Mouse (Mus musculus): Measurements from ENCODE around the gene Pbld1. TPM values are rescaled to one million over a fixed set of nuclear protein-coding genes. Genes with fewer than 3 reads are reported as not detected.

The Pbld1 gene
- polyA plus RNA-seq, 2 experiments, result 3.8 to 5.2 TPM

- no peaks in the 10 kb centered on the region for H3K27me3 ChIP-seq (ENCODE audit: control insufficient read depth, insufficient read depth, low read length)
- WGBS (ENCODE audit: insufficient replicate concordance), result 58% methylated on average over 9 of the region's 9 CpGs
- H3K36me3 ChIP-seq (replicated peaks; ENCODE audit: control insufficient read depth, insufficient read depth, low read depth), result no peaks in the 10 kb centered on the region
- H3K9me3 ChIP-seq (ENCODE audit: control insufficient read depth, low read length), result no peaks in the 10 kb centered on the region
- no peak for ATAC-seq (ENCODE audit: insufficient read depth)
- H3K4me2 ChIP-seq (ENCODE audit: low read depth), result no peak overlapping the region
- no peak for DNase-seq (ENCODE audit: low read depth in 3 of 3, low spot score in 3 of 3)
- H3K27ac ChIP-seq, result no peak overlapping the region
- TF ChIP-seq CTCF (IDR thresholded peaks at IDR 0.05; ENCODE audit: low read depth) (no peak), EP300 (IDR thresholded peaks at IDR 0.05; ENCODE audit: low read depth) (no peak)
- 0 out of 4 replicates have a peak, but pooled peaks cover 0 to 2% of the 10 kb centered on the region in 2 experiments for H3K4me1 ChIP-seq (replicated peaks; ENCODE audit: control insufficient read depth in 2 of 2, insufficient read depth in 2 of 2, low read length in 1 of 2)
- H3K9ac ChIP-seq (replicated peaks), result no peak overlapping the region
- H3K4me3 ChIP-seq (ENCODE audit: insufficient read depth in 1 of 2, low read depth in 2 of 2, low read length in 2 of 2), result no peak overlapping the region
These were observed 4.6 kb downstream of the Pbld1 start for GRCm38 (mm10) chr10:63064516-63064915.

- ATAC-seq (ENCODE audit: insufficient read depth), result no peak
- H3K27ac ChIP-seq, result no peak overlapping the region
- 55% methylated on average over 8 of the region's 8 CpGs for WGBS (ENCODE audit: insufficient replicate concordance)
These were observed 5.6 kb downstream of the Pbld1 start for GRCm38 (mm10) chr10:63065561-63065960.

GRCm38 (mm10) chr10:63065988-63066387 is 6.0 kb downstream of the Pbld1 start:
- H3K4me2 ChIP-seq (ENCODE audit: low read depth), result no peak overlapping the region
- no peak overlapping the region for H3K27ac ChIP-seq
- H3K36me3 ChIP-seq (replicated peaks; ENCODE audit: control insufficient read depth, insufficient read depth, low read depth), result no peaks in the 10 kb centered on the region
- no peak overlapping the region for H3K9ac ChIP-seq (replicated peaks)
- no peak for TF ChIP-seq EP300 (IDR thresholded peaks at IDR 0.05; ENCODE audit: low read depth)
- peak; percentile 85 for TF ChIP-seq CTCF (IDR thresholded peaks at IDR 0.05; ENCODE audit: low read depth)
- H3K9me3 ChIP-seq (ENCODE audit: control insufficient read depth, low read length), result no peaks in the 10 kb centered on the region
- ATAC-seq (ENCODE audit: insufficient read depth) (no peak), DNase-seq (ENCODE audit: low read depth in 3 of 3, low spot score in 3 of 3) (peak in 2 of 3 experiments; percentile 4 to 24)
- 17% methylated on average over 5 of the region's 5 CpGs for WGBS (ENCODE audit: insufficient replicate concordance)
- H3K4me3 ChIP-seq (ENCODE audit: insufficient read depth in 1 of 2, low read depth in 2 of 2, low read length in 2 of 2), result no peak overlapping the region
- H3K4me1 ChIP-seq (replicated peaks; ENCODE audit: control insufficient read depth in 2 of 2, insufficient read depth in 2 of 2, low read length in 1 of 2), result 0 out of 4 replicates have a peak, but pooled peaks cover 0 to 2% of the 10 kb centered on the region in 2 experiments
- H3K27me3 ChIP-seq (ENCODE audit: control insufficient read depth, insufficient read depth, low read length), result no peaks in the 10 kb centered on the region

More at GRCm38 (mm10) chr10:63065561-63065960, 5.6 kb downstream of the Pbld1 start:
- H3K4me1 ChIP-seq (replicated peaks; ENCODE audit: control insufficient read depth in 2 of 2, insufficient read depth in 2 of 2, low read length in 1 of 2), result 0 out of 4 replicates have a peak, but pooled peaks cover 0 to 2% of the 10 kb centered on the region in 2 experiments
- no peaks in the 10 kb centered on the region for H3K9me3 ChIP-seq (ENCODE audit: control insufficient read depth, low read length)
- no peaks in the 10 kb centered on the region for H3K27me3 ChIP-seq (ENCODE audit: control insufficient read depth, insufficient read depth, low read length)
- H3K4me2 ChIP-seq (ENCODE audit: low read depth), result no peak overlapping the region
- H3K9ac ChIP-seq (replicated peaks), result no peak overlapping the region
- H3K4me3 ChIP-seq (ENCODE audit: insufficient read depth in 1 of 2, low read depth in 2 of 2, low read length in 2 of 2), result no peak overlapping the region
- no peaks in the 10 kb centered on the region for H3K36me3 ChIP-seq (replicated peaks; ENCODE audit: control insufficient read depth, insufficient read depth, low read depth)
- no peak for DNase-seq (ENCODE audit: low read depth in 3 of 3, low spot score in 3 of 3)
- no peak for TF ChIP-seq CTCF (IDR thresholded peaks at IDR 0.05; ENCODE audit: low read depth)
- TF ChIP-seq EP300 (IDR thresholded peaks at IDR 0.05; ENCODE audit: low read depth), result no peak

DNA sequence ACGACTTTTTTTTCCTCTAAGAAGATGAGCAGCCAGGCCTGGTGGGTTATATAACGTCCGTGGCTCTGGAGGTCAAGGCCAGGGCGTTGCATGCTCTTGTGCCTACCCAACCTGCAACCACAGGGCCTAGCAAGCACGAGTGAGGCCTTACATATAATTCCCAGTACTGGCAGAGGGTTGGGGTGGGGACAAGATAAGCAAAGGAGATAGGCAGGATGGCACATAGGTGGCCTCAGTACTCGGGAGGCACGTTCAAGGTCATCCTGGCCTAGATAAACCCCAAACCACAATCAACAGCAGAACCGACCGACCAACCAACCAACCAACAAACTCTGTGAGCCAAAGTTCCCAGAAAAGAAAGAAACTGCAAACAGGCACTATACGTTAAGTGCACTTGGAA is 26.3 kb downstream of the Pbld1 start:
- WGBS (ENCODE audit: insufficient replicate concordance), result 20% methylated on average over 10 of the region's 10 CpGs
- no peak for TF ChIP-seq CTCF (IDR thresholded peaks at IDR 0.05; ENCODE audit: low read depth)
- TF ChIP-seq EP300 (IDR thresholded peaks at IDR 0.05; ENCODE audit: low read depth), result no peak
- peak; percentile 9 to 28 (median 19) for DNase-seq (ENCODE audit: low read depth in 3 of 3, low spot score in 3 of 3)

GRCm38 (mm10) chr10:63089103-63089757 is 29.3 kb downstream of the Pbld1 start:
- Histone ChIP-seq H3K4me1 (replicated peaks; ENCODE audit: control insufficient read depth in 2 of 2, insufficient read depth in 2 of 2, low read length in 1 of 2) (peaks cover 6 to 11% of the 10 kb centered on the region in 2 experiments), H3K36me3 (replicated peaks; ENCODE audit: control insufficient read depth, insufficient read depth, low read depth) (no peaks in the 10 kb centered on the region), H3K27me3 (ENCODE audit: control insufficient read depth, insufficient read depth, low read length) (peaks cover 9% of the 10 kb centered on the region), H3K27ac (no peak overlapping the region), H3K4me2 (ENCODE audit: low read depth) (peak overlapping the region; percentile 36), H3K4me3 (ENCODE audit: insufficient read depth in 1 of 2, low read depth in 2 of 2, low read length in 2 of 2) (no peak overlapping the region), H3K9ac (replicated peaks) (no peak overlapping the region), H3K9me3 (ENCODE audit: control insufficient read depth, low read length) (no peaks in the 10 kb centered on the region)
- ATAC-seq (ENCODE audit: insufficient read depth) (no peak), DNase-seq (ENCODE audit: low read depth in 3 of 3, low spot score in 3 of 3) (no peak)
- 24% methylated on average over 8 of the region's 8 CpGs for WGBS (ENCODE audit: insufficient replicate concordance)
- TF ChIP-seq CTCF (IDR thresholded peaks at IDR 0.05; ENCODE audit: low read depth), result no peak
- no peak for TF ChIP-seq EP300 (IDR thresholded peaks at IDR 0.05; ENCODE audit: low read depth)

More for the DNA sequence above, 26.3 kb downstream of the Pbld1 start:
- Histone ChIP-seq H3K4me3 (ENCODE audit: insufficient read depth in 1 of 2, low read depth in 2 of 2, low read length in 2 of 2) (no peak overlapping the region), H3K4me1 (replicated peaks; ENCODE audit: control insufficient read depth in 2 of 2, insufficient read depth in 2 of 2, low read length in 1 of 2) (peaks cover 6 to 14% of the 10 kb centered on the region in 2 experiments), H3K9me3 (ENCODE audit: control insufficient read depth, low read length) (no peaks in the 10 kb centered on the region), H3K4me2 (ENCODE audit: low read depth) (no peak overlapping the region), H3K36me3 (replicated peaks; ENCODE audit: control insufficient read depth, insufficient read depth, low read depth) (no peaks in the 10 kb centered on the region), H3K27ac (no peak overlapping the region), H3K9ac (replicated peaks) (no peak overlapping the region), H3K27me3 (ENCODE audit: control insufficient read depth, insufficient read depth, low read length) (peaks cover 9% of the 10 kb centered on the region)
- ATAC-seq (ENCODE audit: insufficient read depth), result peak; percentile 72

Data from liver, embryonic 14.5 days (tissue).